Mouse (Mus musculus) right cerebral cortex, postnatal 36 days (tissue): ENCODE results near the gene Shq1.

ENCODE experiments used
- DNase-seq, 2 experiments: peaks; one replicate each; pipeline ENCODE4 v3.0.0; 2022; ENCODE audit warnings: low spot score in 2 of 2, mixed read lengths in 1 of 2

The Shq1 gene

DNA sequence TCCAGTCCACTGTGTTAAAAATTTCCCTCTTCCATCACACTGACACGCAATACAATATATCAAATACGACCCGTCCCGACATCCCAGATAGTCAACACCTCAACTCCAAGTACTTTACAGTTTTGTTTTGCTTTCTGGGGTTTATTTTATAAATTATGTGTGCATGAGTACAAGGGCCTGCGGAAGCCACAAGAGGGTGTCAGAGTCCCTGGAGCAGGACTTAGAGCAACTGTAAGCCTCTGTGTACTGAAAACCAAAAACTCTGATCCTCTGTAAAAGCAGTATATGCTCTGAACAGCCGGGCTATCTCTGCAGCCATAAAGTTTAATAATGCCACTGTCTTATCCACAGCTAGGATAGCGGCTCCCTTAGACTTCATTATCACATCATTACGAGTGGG, 3.3 kb downstream of the Shq1 start:
- no peak for DNase-seq

GRCm38 (mm10) chr6:100662224-100662623, 8.7 kb downstream of the Shq1 start:
- DNase-seq, result no peak

DNA sequence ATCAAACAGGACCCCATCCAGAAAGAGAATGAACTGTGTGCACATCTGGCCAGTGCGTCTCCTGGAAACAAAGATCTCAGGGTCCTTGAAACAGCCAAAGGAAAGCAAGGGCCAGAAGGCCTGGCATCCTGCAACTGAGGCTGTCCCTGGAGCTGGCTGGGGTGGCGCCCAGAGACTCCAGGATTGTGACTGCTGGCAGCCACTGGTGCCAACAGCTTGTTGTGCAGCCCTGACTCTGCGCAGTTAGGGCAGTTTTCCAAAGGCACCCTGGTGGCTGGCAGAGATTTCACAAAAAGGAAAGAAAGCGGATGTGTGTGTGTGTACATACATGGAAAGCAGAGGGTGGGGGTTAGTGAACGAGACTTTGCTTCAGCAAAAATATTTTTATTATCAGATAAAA, 10.6 kb downstream of the Shq1 start:
- peak; percentile 30 to 36 for DNase-seq

DNA sequence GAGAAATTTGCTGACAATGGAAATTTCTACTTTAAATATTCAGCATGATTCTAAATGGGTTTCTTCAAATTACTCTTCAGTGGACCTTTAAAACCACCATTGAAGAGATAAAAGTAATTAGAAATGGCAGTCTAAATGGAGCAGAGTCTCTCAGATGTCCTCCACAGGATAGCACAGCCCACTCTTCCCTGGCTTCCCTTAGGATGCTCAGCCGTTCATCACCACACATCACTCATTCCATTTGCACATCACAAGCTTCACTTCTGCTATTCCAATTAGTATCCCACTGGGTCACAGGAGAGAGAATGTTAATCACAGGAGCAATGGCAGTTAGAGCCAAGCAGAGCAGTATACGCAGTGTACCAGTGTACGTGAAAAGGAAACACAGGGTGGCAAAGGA, 18.4 kb downstream of the Shq1 start:
- no peak for DNase-seq

DNA sequence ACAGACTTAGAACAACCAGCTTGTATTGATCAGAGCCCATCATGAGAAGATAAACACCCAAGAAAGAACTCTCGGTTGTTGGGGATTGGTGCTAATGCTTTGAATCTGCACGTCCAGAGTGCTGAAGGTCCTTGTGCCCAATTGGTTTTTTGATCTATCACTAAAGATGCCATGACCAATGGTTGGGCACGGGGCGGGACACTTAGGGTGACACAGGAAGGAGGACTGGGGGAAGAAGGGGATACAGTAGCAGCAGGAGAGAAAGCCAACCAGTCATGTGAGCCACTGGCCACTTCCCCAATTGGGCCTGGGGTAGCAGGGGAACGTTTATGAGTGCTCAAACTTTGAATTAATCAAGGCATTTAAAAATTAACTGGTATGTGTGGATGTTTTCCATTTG, 23.8 kb downstream of the Shq1 start:
- DNase-seq, result no peak

DNA sequence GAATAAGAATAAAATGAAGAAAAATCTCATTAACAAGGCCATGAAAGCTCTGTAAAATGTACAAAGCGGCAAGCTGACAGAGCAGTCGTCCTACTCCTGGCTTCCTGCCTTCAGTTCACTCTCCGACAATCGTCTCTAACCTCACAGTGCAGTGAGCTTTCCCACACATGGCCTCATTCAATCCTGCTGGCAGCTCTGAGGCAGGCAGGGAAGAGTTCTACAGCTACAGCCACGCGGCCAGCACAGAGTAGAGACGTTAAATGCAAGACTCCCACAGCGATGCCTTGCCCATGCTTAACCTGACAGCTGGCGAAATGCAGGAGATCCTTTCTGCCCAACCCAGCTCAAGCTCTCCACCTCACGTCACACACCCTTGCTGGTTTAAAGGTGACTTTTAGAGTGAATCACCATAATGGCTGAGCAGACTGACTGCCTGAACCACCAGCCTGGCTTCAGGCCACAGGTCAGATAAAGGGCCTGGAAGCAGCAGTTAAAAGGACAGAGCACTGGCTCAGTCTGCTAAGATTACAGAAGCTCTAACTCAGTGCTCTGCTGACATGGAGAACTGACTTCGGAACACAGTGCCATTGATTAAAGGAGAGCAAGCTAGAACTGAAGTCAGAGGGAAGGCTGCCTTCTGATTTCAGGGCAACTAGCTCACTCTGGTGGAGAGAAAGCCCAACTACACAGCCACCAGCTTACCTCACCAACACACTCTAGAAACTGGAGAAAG, 25.3 kb downstream of the Shq1 start:
- DNase-seq, result peak in 1 of 2 experiments; percentile 23

DNA sequence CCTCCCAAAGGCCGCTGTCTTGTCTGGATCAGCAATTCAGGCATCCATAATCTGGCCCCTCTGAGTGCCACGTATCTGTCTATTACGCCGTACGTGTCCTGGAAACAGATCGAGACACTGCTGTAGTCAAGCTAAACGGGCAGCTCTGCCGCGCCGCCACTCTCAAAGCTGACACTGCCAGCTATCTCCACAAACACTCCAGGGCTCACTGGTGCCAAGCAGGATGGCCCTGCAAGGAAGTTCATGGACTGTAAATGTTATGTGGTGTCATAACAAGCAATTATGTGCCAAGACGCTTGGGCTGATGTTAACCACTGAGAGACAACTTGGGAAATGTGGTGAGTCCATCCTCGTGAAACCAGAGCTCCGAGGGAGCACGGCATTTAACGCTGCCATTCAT, 26.3 kb downstream of the Shq1 start:
- DNase-seq, result no peak

GRCm38 (mm10) chr6:100642786-100643185, 28.2 kb downstream of the Shq1 start:
- no peak for DNase-seq

GRCm38 (mm10) chr6:100640591-100640990, 30.4 kb downstream of the Shq1 start:
- no peak for DNase-seq

DNA sequence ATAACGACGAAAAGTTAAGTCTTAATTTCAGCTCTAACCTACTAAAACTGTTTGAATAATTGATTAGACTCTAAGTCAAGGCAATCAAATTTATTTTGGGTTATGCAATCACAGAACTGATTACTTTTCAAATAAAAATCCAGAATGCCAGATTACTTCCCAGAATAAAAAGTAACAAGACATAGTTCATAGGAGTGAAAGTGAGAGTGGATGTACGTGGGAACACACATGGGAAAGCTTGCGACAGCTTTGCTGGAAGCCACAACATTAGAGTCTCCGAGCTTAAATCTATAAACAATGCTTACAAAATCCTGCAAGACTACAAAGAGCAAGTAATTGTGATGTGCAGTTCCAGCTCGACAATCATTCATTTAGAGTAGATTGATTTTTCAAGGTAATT, 41.9 kb downstream of the Shq1 start:
- DNase-seq, result no peak

DNA sequence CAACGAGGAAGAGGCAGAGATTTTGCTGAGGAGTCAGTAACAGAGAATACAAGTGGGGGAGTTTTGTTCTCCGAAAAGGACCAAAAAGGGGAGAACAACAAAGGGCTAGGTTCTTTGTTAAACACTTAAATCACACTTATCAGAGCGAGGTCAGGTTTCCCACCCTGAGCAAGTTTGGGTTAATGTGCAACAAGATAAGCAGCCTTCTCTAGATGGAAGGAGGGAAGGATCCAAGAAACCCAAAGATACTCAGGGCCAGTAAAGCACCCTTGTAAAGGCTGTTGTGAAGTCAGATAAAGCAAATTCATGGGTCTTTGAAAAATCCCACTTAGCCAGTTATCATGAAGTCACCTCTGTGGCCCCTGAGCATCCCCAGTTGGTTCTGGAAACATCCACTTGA, 42.7 kb downstream of the Shq1 start:
- no peak for DNase-seq

DNA sequence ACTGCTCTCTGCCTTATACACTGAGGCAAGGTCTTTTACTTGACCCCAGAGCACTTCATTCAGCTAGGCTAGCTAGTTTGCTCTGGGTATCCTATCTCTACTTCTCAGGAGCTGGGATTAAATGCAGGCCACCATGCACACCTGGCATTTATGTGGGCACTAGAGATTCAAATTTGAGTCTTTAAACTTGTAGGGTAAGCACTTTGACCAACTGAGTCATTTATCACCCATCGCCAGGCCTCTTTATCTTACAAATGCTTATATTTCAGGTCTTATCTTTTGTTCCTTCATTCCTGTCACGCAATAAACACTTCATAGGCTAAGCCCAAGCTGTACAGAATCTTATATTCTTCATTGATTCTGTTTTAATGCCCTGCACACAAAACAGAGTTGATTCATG, 47.0 kb downstream of the Shq1 start:
- DNase-seq, result no peak

DNA sequence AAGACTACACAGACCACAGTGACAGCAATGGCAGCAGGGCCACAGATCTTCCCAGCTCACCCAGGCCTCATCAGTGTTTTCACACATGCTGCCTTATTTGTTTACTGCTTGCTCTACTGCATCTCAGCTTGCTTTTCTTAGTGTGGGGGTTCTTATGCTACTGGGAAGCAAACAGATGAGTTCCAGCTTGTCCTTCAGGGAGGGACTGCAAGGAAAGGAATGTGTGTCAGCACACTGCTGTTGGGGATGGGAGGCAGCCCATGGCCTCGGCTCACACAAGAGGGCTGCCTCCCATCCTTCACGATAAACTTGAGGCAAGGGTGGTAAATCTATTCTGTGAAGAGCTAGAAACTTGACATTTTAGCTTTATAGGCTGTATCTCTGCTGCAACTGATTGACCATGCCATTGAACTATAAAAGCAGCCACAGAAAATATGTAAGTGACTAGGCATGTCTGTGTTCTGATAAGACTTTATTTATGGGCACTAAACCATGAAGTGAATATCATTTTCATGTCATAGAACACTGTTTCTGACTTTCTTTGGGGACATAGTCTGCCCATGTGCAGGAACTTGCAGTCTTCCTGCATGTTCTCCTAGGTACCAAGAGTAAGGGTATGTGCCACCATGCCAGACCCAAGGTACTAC, 48.0 kb downstream of the Shq1 start:
- no peak for DNase-seq

GRCm38 (mm10) chr6:100620411-100620810, 50.5 kb downstream of the Shq1 start:
- no peak for DNase-seq

- no peak for DNase-seq
Observed at GRCm38 (mm10) chr6:100619309-100619708, 51.6 kb downstream of the Shq1 start.

DNA sequence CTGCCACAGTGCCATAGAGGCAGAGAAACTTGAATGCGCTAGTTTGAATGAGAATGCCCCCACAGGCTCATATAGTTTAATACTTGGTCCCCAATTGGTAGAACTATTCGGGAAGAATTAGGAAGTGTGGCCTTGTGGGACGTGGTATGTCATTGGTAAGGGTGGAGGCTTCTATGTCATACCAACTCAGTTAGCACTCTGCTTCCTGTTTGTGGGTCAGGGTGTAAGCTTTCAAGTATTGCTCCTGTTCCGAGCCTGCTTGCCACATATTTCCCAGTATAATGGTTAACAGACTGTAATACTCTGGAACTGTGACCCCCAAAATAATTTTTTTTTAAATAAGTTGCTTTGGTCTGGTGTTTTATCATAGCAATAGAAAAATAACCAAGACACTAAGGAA, 54.8 kb downstream of the Shq1 start:
- no peak for DNase-seq

DNA sequence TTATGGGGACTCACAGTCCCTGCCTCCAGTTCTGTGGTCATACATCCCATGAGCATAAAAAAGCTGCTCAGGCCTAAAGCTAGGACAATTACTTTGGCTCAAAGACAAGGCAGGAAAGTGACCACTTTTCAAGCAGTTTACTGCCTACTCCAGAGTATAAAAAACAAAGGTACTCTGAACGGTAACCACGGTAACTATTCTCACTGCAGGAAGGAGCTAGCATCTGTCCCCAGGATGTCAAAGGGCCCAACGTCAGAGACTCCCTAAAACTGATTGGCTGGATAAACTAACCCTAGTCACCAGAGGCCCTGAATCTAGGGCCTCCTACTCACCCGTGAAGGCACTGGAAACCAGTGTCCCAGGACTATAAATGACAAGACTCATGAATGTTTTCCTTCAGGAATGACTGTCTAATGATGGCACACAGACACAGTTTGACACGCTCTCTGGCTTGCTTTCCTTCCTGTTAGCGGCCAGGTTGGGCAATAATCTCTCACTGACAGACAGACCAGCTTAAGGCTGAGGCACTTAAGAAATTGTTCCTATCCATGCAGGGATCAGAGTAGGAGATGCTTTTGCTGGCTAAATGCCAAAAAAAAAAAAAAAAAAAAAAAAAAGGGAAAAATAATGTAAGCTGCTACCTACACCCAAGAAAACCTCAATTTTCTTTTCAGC, 57.2 kb downstream of the Shq1 start:
- DNase-seq, result no peak

DNA sequence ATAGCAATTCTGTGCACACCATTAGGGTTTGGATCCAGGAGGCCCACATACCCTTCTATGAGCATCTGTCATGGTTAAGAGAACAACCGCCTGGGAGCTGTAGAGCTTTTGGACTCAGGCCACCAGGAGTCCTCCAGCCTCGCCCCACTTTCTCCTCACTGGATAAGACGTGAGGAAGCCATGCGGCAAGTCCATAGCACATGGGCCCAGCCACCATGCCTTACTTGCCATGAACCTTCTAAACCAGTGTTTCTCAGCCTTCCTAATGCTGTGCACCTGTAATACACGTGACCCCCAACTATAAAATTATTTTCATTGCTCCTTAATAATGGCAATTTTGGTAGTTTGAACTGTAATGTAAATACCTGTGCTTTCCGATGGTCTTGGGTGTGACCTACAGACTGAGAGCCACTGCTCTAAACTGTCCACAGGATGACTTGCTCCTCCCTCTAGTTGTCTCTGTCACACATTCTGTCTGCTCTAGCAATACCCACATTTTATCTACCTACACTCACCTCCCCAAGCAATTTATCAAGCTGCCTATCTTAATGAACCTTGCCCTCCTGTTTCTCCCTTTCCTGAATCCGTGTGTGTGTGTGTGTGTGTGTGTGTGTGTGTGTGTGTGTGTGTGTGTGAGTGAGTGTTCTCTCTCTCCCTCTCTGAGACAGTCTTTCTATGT, 59.9 kb downstream of the Shq1 start:
- no peak for DNase-seq

DNA sequence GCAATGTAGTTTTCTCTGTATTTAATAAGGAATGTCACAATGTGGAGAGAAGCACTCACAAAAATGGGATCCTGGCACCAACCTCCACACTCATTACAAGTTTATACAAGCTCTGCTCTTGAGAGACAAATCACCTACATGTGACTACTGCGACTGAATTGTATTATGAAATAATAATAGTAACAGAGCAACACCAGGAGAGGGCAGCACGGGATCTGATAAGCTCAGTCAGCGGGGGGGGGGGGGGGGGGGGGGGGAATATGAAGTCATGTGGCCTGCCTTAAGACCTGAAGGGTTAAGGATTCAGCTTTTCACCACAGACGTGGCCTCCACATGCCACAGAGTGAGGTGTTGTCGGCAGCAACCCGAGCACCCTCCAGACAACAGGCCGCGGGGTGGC, 60.8 kb downstream of the Shq1 start:
- DNase-seq, result no peak

- no peak for DNase-seq
Observed at GRCm38 (mm10) chr6:100609256-100609655, 61.7 kb downstream of the Shq1 start.

DNA sequence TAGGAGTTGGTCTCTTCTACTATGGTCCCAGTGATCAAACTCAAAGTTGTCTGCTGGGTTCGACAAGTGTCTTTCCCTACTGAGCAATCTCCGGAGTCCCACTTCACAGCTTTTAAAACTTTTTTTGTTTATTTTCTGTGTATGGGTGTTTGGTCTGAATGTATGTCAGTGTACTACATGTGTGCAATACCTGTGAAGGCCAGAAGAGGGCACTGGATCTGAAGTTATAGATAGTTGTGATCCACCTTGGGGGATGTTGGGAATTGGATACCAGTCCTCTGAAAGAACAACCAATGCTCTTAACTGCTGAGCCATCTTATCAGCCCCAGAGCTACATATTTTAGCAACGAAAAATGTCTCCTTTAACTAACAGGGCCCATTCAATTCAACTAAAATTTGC, 62.5 kb downstream of the Shq1 start:
- DNase-seq, result no peak

DNA sequence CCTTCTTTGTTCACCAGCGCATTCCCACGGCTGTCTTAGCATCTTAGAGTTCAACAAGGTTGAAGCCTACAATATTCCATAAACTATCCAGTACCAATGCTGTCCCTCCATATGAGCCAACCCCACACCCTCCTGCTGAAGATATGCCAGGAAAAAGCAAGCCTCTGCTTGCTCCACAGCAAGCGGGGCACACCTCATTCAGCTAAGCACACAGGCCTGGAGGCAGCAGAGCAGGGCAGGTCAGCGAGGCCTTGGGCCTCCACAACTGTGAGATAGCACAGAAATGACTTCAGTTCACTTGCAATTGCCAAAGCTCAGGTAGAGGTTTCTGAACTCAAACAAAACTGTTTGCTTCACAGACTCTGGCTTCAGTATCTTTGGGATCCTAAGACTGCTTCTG, 64.2 kb downstream of the Shq1 start:
- DNase-seq, result no peak

GRCm38 (mm10) chr6:100603702-100604101, 67.3 kb downstream of the Shq1 start:
- DNase-seq, result no peak
